Mouse (Mus musculus) liver, embryonic 15.5 days (tissue): ENCODE data around the gene Bach1. TPM values are rescaled to one million over a fixed set of nuclear protein-coding genes. Genes with fewer than 3 reads are reported as not detected.

Source experiments
- ATAC-seq: fragments of 200-750 bp; cut with Nextera tagmentation; 2 replicates; pipeline ENCODE4 v1.8.0; 2017; ENCODE audit warnings: moderate number of reproducible peaks, mild to moderate bottlenecking, moderate library complexity; ENCODE audit not compliant: insufficient read depth
- H3K27ac ChIP-seq: fragments of 300-500 bp; sonication (generic); replicated peaks from 2 replicates; pipeline ENCODE4 v1.5.1; 2015; ENCODE audit warnings: mild to moderate bottlenecking, inconsistent platforms
- H3K27me3 ChIP-seq: fragments of 300-500 bp; sonication (generic); 2 replicates; pipeline ENCODE4 v1.6.1; 2015; ENCODE audit warnings: mild to moderate bottlenecking, inconsistent platforms
- H3K36me3 ChIP-seq: fragments of 300-500 bp; sonication (generic); replicated peaks from 2 replicates; pipeline ENCODE4 v1.6.1; 2015; ENCODE audit warnings: moderate library complexity, mild to moderate bottlenecking, inconsistent platforms
- H3K4me1 ChIP-seq: fragments of 300-500 bp; sonication (generic); replicated peaks from 2 replicates; pipeline ENCODE4 v1.6.1; 2015; ENCODE audit warnings: inconsistent platforms
- H3K4me2 ChIP-seq: fragments of 300-500 bp; sonication (generic); 2 replicates; pipeline ENCODE4 v1.6.1; 2015; ENCODE audit warnings: moderate library complexity, mild to moderate bottlenecking, inconsistent platforms
- H3K4me3 ChIP-seq: fragments of 300-500 bp; sonication (generic); replicated peaks from 2 replicates; pipeline ENCODE4 v1.5.1; 2015; ENCODE audit warnings: mild to moderate bottlenecking, inconsistent platforms
- H3K9ac ChIP-seq: fragments of 300-500 bp; sonication (generic); 2 replicates; pipeline ENCODE4 v1.6.1; 2015; ENCODE audit warnings: moderate library complexity, mild to moderate bottlenecking, inconsistent platforms
- H3K9me3 ChIP-seq: fragments of 300-500 bp; sonication (generic); replicated peaks from 2 replicates; pipeline ENCODE4 v1.6.1; 2016; ENCODE audit warnings: inconsistent platforms
- WGBS: fragments of 180-500 bp; shearing (Covaris S2); methylation state at CpG from one replicate; pipeline ENCODE4 v1.1.7; 2015; ENCODE audit warnings: mixed read lengths; ENCODE audit not compliant: insufficient replicate concordance; 5-methylcytosine and 5-hydroxymethylcytosine counted together
- polyA plus RNA-seq: library from polyadenylated mRNA; unstranded; fragments of >200 nt; fragmentation: Nextera tagmentation; extraction: Ambion mirVana; gene quantifications from 2 replicates; pipeline ENCODE4 v1.2.1, GENCODE M21; 2015

Bach1 gene
- polyA plus RNA-seq, 1 experiment from 2014 or later: 6.5 TPM

GRCm38 (mm10) chr16:87699306-87699692 lies 554 bp downstream of the Bach1 start:
- H3K4me1 ChIP-seq: peaks cover 61% of the 10 kb centered on the region
- peak; percentile 5 for ATAC-seq
- whole genome bisulfite sequencing: under 1% methylated on average over 20 of the region's 20 CpGs
- H3K36me3 ChIP-seq: no peaks in the 10 kb centered on the region
- peak overlapping the region; percentile 79 for H3K4me2 ChIP-seq
- no peaks in the 10 kb centered on the region for H3K27me3 ChIP-seq
- peak overlapping the region; percentile 98 for H3K27ac ChIP-seq
- H3K9me3 ChIP-seq: no peaks in the 10 kb centered on the region
- H3K9ac ChIP-seq: peak overlapping the region; percentile 89
- H3K4me3 ChIP-seq: peak overlapping the region; percentile 94

DNA sequence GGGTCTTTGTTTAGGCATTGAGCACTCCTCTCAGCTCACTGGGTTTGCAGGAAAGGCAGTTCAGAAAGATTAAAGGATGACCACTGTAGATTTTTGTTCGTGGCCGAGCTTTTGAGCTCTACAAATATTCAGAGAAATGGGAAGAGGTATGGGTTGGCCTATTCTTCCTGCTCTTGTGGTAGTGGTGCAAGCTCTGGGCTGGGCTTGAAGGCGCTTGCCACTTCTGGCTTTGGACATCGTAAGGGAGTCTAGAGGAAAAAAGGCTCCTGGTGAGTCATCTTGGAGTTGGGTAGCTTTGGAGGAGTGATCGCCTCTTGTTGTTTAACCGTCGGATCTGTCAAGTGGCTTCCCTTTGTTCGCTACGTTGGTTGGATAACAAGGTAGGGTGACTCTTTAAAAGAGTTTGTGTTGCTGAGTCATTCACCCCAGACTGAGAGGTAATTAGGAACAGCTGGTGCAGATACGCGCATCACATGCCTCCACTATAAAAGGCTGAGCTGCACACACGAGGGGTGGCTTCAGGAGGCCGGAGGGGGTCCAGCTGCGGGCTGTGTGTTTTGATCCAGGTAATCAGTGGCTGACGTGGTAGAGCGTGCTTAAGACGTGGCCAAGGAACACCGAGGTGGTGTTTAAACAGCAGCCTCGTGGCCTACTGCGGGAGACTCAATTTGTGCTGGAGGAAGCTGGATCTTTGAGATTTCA lies 1.1 kb downstream of the Bach1 start:
- Histone ChIP-seq H3K27me3 (no peaks in the 10 kb centered on the region), H3K4me1 (peaks cover 66% of the 10 kb centered on the region), H3K4me2 (peak overlapping the region; percentile 79), H3K4me3 (peak overlapping the region; percentile 94), H3K36me3 (no peaks in the 10 kb centered on the region), H3K27ac (peak overlapping the region; percentile 98), H3K9me3 (no peaks in the 10 kb centered on the region), H3K9ac (peak overlapping the region; percentile 89)
- peak; percentile 56 for ATAC-seq
- WGBS: under 1% methylated on average over 20 of the region's 20 CpGs

- Histone ChIP-seq H3K9me3 (no peaks in the 10 kb centered on the region), H3K9ac (peak overlapping the region; percentile 89), H3K4me3 (peak overlapping the region; percentile 94), H3K27ac (peak overlapping the region; percentile 98), H3K4me2 (peak overlapping the region; percentile 79), H3K27me3 (no peaks in the 10 kb centered on the region), H3K36me3 (no peaks in the 10 kb centered on the region), H3K4me1 (peaks cover 72% of the 10 kb centered on the region)
- WGBS: 16% methylated on average over 3 of the region's 3 CpGs
- no peak for ATAC-seq
Observed at GRCm38 (mm10) chr16:87700395-87700765, 1.6 kb downstream of the Bach1 start.

DNA sequence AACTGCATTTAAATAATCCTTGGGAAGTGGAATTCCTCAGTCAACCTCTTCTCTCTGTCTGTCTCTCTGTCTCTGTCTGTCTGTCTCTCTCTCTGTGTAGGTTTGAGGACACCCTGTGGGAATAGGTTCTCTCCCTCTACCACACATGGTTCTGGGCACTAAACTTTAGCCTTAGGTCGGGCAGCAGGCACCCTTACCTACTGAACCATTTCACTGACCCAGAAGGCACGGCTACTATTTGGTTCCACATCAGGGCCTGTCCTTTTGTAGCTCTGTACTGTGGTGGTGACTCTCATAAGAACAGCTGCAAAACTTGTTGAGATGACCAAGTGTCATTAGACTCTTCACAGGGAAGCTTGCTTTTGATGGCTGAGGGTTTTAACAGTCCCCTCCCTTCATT lies 3.1 kb downstream of the Bach1 start:
- WGBS: 69% methylated on average over 2 of the region's 2 CpGs
- Histone ChIP-seq H3K9ac (no peak overlapping the region), H3K27me3 (no peaks in the 10 kb centered on the region), H3K9me3 (no peaks in the 10 kb centered on the region), H3K4me3 (no peak overlapping the region), H3K4me1 (peaks cover 82% of the 10 kb centered on the region), H3K4me2 (peak overlapping the region; percentile 33), H3K27ac (peak overlapping the region; percentile 31; the same call in 1 of the 2 replicates), H3K36me3 (no peaks in the 10 kb centered on the region)
- ATAC-seq: no peak

DNA sequence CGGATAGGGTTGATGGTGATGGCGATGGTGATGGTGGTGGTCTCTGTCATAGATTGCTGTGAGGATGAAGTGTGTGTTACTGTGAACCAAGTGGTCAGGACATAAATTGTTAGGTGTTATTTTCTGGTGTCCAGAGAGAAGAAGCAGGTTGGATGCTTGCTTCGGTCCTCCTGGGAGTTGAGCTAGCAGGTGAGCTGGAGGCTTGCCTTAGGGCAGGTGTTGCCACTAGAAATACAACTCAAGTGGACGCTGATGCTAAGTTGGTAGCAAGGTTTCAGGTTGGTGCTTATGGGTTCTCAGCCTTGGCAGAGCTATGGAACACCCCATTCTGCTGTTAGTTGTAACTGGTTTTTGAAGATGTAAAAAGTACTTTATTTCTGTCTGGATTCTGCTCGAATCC lies 4.1 kb downstream of the Bach1 start:
- peak overlapping the region; percentile 15; the same call in 1 of the 2 replicates for H3K9ac ChIP-seq
- no peaks in the 10 kb centered on the region for H3K9me3 ChIP-seq
- ATAC-seq: no peak
- no peak overlapping the region for H3K4me3 ChIP-seq
- H3K4me1 ChIP-seq: peaks cover 82% of the 10 kb centered on the region
- no peaks in the 10 kb centered on the region for H3K27me3 ChIP-seq
- H3K4me2 ChIP-seq: peak overlapping the region; percentile 81; the same call in 1 of the 2 replicates
- 0 out of 2 replicates have a peak, but pooled peaks cover 4% of the 10 kb centered on the region for H3K36me3 ChIP-seq
- H3K27ac ChIP-seq: peak overlapping the region; percentile 94; the same call in 1 of the 2 replicates
- WGBS: 82% methylated on average over 5 of the region's 5 CpGs

DNA sequence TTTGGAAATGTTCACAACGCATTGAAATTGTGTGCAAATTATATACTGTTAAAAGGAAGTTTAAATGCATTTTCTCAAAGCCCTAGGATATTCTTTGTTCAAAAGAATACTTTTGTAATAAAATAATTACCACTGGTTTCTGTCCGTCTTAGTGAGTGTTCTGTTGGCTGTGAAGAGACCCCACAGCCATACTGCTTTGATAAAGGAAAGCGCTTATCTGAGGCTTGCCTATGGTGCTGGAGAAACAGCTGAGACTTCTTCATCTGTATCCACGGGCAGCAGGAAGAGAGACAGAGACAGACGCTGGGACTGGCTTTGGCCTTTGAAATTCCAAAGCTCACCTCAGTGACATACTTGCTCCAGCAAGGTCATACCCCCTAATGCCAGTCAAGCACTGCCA lies 5.5 kb downstream of the Bach1 start:
- peak overlapping the region; percentile 81 for H3K4me2 ChIP-seq
- H3K9ac ChIP-seq: peak overlapping the region; percentile 32
- peaks cover 88% of the 10 kb centered on the region for H3K4me1 ChIP-seq
- H3K27me3 ChIP-seq: no peaks in the 10 kb centered on the region
- H3K9me3 ChIP-seq: no peaks in the 10 kb centered on the region
- H3K4me3 ChIP-seq: peak overlapping the region; percentile 10; the same call in 1 of the 2 replicates
- WGBS: 30% methylated on average over 5 of the region's 5 CpGs
- 0 out of 2 replicates have a peak, but pooled peaks cover 4% of the 10 kb centered on the region for H3K36me3 ChIP-seq
- peak overlapping the region; percentile 94 for H3K27ac ChIP-seq
- ATAC-seq: no peak

GRCm38 (mm10) chr16:87705892-87706589 lies 7.3 kb downstream of the Bach1 start:
- Histone ChIP-seq H3K4me1 (peaks cover 95% of the 10 kb centered on the region), H3K9me3 (no peaks in the 10 kb centered on the region), H3K27ac (peak overlapping the region; percentile 94), H3K4me3 (peak overlapping the region; percentile 50), H3K9ac (peak overlapping the region; percentile 42), H3K27me3 (no peaks in the 10 kb centered on the region), H3K36me3 (0 out of 2 replicates have a peak, but pooled peaks cover 4% of the 10 kb centered on the region), H3K4me2 (peak overlapping the region; percentile 81)
- ATAC-seq: peak; percentile 90
- 6% methylated on average over 19 of the region's 19 CpGs for WGBS

- H3K9me3 ChIP-seq: no peaks in the 10 kb centered on the region
- H3K27me3 ChIP-seq: no peaks in the 10 kb centered on the region
- peaks cover 99% of the 10 kb centered on the region for H3K4me1 ChIP-seq
- peak overlapping the region; percentile 14; the same call in 1 of the 2 replicates for H3K4me3 ChIP-seq
- H3K36me3 ChIP-seq: 0 out of 2 replicates have a peak, but pooled peaks cover 4% of the 10 kb centered on the region
- no peak for ATAC-seq
- WGBS: 13% methylated on average over 4 of the region's 4 CpGs
- H3K9ac ChIP-seq: peak overlapping the region; percentile 40; the same call in 1 of the 2 replicates
- peak overlapping the region; percentile 94 for H3K27ac ChIP-seq
- peak overlapping the region; percentile 81 for H3K4me2 ChIP-seq
Observed at GRCm38 (mm10) chr16:87707335-87707734, 8.6 kb downstream of the Bach1 start.

- Histone ChIP-seq H3K4me3 (no peak overlapping the region), H3K9me3 (no peaks in the 10 kb centered on the region), H3K4me1 (peaks cover 100% of the 10 kb centered on the region), H3K9ac (peak overlapping the region; percentile 3; the same call in 1 of the 2 replicates), H3K27ac (peak overlapping the region; percentile 94; the same call in 1 of the 2 replicates), H3K36me3 (0 out of 2 replicates have a peak, but pooled peaks cover 4% of the 10 kb centered on the region), H3K27me3 (no peaks in the 10 kb centered on the region), H3K4me2 (no peak overlapping the region)
- no peak for ATAC-seq
- 56% methylated on average over 5 of the region's 5 CpGs for WGBS
Observed at GRCm38 (mm10) chr16:87708570-87708969, 9.8 kb downstream of the Bach1 start.

DNA sequence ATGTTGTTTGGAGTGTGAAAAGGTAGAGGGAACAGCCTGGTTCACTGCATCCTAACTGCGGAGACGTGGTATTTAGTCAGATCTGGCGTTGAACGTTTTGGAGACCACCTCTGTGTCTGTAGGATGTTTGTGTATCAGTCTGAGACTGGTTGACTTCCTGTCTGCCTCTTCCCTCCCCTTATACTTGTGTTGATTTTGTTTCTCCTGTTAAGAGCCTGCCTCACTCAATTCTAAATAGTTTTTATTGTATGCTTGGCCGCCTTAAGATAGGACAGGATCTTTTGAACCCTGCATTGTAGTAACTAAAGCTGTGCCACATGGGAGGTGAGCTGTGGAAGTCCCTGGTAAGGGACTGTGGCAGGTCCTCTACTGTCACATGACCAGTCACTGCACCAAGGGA lies 10.4 kb downstream of the Bach1 start:
- ATAC-seq: no peak
- H3K4me2 ChIP-seq: no peak overlapping the region

GRCm38 (mm10) chr16:87709971-87710370 lies 11.2 kb downstream of the Bach1 start:
- Histone ChIP-seq H3K27ac (no peak overlapping the region), H3K9me3 (no peaks in the 10 kb centered on the region), H3K9ac (no peak overlapping the region), H3K27me3 (no peaks in the 10 kb centered on the region), H3K4me3 (no peak overlapping the region), H3K4me2 (no peak overlapping the region), H3K36me3 (peaks cover 4% of the 10 kb centered on the region; the same call in 1 of the 2 replicates), H3K4me1 (peaks cover 99% of the 10 kb centered on the region)
- ATAC-seq: no peak
- 87% methylated on average over 9 of the region's 9 CpGs for WGBS

More for the DNA sequence above, 10.4 kb downstream of the Bach1 start:
- H3K36me3 ChIP-seq: 0 out of 2 replicates have a peak, but pooled peaks cover 4% of the 10 kb centered on the region
- H3K4me1 ChIP-seq: peaks cover 100% of the 10 kb centered on the region
- no peak overlapping the region for H3K9ac ChIP-seq
- no peak overlapping the region for H3K4me3 ChIP-seq
- H3K27ac ChIP-seq: peak overlapping the region; percentile 94
- H3K27me3 ChIP-seq: no peaks in the 10 kb centered on the region
- no peaks in the 10 kb centered on the region for H3K9me3 ChIP-seq
- WGBS: 32% methylated on average over 5 of the region's 5 CpGs
